Mouse (Mus musculus) hindbrain, embryonic 11.5 days (tissue): Measurements from ENCODE around the gene Cdk4. TPM values are rescaled to one million over a fixed set of nuclear protein-coding genes. Genes with fewer than 3 reads are reported as not detected.
A peak's percentile ranks its signal among the peaks of the same experiment; 100 is the strongest.

Source experiments
- ATAC-seq: fragments of 200-750 bp; cut with Nextera tagmentation; 2 replicates; pipeline ENCODE4 v1.8.0; 2017; ENCODE audit warnings: mild to moderate bottlenecking, moderate TSS enrichment, moderate library complexity; ENCODE audit not compliant: low FRiP score
- DNase-seq: peaks from one replicate; pipeline ENCODE4 v3.0.0-alpha.2; 2015; ENCODE audit warnings: low spot score
- H3K27ac ChIP-seq: fragments of 300-500 bp; sonication (generic); 2 replicates; pipeline ENCODE4 v1.5.1; 2014; ENCODE audit warnings: mild to moderate bottlenecking, low read depth, low read length
- H3K27me3 ChIP-seq: fragments of 300-500 bp; sonication (generic); 2 replicates; pipeline ENCODE4 v1.6.1; 2014; ENCODE audit warnings: mild to moderate bottlenecking, low read length, moderate library complexity, mixed read lengths; ENCODE audit not compliant: control insufficient read depth, insufficient read depth
- H3K36me3 ChIP-seq: fragments of 300-500 bp; sonication (generic); 2 replicates; pipeline ENCODE4 v1.6.1; 2014; ENCODE audit warnings: mild to moderate bottlenecking, low read length, moderate library complexity, mixed read lengths; ENCODE audit not compliant: control insufficient read depth, insufficient read depth
- H3K4me1 ChIP-seq: fragments of 300-500 bp; sonication (generic); replicated peaks from 2 replicates; pipeline ENCODE4 v1.6.1; 2014; ENCODE audit warnings: low read length, mixed read lengths; ENCODE audit not compliant: control insufficient read depth, insufficient read depth
- H3K4me2 ChIP-seq: fragments of 300-500 bp; sonication (generic); replicated peaks from 2 replicates; pipeline ENCODE4 v1.6.1; 2014; ENCODE audit warnings: mild to moderate bottlenecking, low read depth, low read length
- H3K4me3 ChIP-seq: fragments of 300-500 bp; sonication (generic); 2 replicates; pipeline ENCODE4 v1.5.1; 2014; ENCODE audit warnings: low read depth, low read length
- H3K9ac ChIP-seq: fragments of 300-500 bp; sonication (generic); 2 replicates; pipeline ENCODE4 v1.6.1; 2014; ENCODE audit warnings: low read depth, low read length
- H3K9me3 ChIP-seq: fragments of 300-500 bp; sonication (generic); 2 replicates; pipeline ENCODE4 v1.6.1; 2016; ENCODE audit warnings: low read length; ENCODE audit not compliant: control insufficient read depth
- WGBS: fragments of 180-500 bp; shearing (Covaris S2); extraction: QIAGEN DNeasy Blood & Tissue Kit; methylation state at CpG from one replicate; pipeline ENCODE4 v1.1.7; 2014; 5-methylcytosine and 5-hydroxymethylcytosine counted together
- polyA plus RNA-seq: library from polyadenylated mRNA; unstranded; fragments of >200 nt; fragmentation: Nextera tagmentation; extraction: Ambion mirVana; gene quantifications from 2 replicates; pipeline ENCODE4 v1.2.1, GENCODE M21; 2014

Gene Cdk4
- 2,639 and 2,665 TPM in 2 replicates for polyA plus RNA-seq

DNA sequence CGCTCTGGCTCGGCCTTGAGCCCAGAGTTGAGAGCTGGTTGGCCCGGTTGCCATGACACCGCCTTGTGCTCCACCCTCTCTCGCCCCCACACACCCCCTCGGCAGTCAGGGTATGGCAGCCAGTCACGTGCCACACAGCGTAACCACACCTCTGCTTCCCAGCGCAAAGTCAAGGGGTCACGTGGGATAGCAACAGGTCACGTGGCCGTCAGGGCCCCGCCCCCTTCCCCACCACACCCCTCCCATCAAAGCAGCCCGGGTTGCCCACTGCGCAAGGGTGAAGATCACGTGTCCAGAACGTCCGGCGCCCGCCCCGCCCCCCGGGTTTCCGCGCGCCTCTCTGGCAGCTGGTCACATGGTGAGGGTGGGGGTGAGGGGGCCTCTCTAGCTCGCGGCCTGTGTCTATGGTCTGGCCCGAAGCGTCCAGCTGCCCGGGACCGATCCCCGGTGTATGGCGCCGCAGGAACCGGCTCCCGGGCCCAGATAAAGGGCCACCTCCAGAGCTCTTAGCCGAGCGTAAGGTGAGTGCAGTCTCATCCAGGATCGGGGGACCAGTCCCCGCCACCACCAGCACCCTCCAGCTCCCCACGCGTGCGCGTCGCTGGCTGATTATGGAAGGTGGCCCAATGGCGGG lies at the start of gene Cdk4:
Gene Cdk4 (plus strand): TSS at position 296 of the 634 bp plus-strand sequence.
- Histone ChIP-seq H3K36me3 (peaks cover 22% of the 10 kb centered on the region), H3K9ac (peak within 1 kb of the TSS; percentile 89), H3K9me3 (no peaks in the 10 kb centered on the region), H3K27ac (peak within 1 kb of the TSS; percentile 82), H3K4me3 (peak within 1 kb of the TSS; percentile 81), H3K4me2 (peak within 1 kb of the TSS; percentile 48), H3K4me1 (peaks cover 9% of the 10 kb centered on the region; the same call in 1 of the 2 replicates), H3K27me3 (no peaks in the 10 kb centered on the region; the same call in 1 of the 2 replicates)
- WGBS, result under 1% methylated on average over 46 of the region's 46 CpGs
- DNase-seq, result peak; percentile 99
- ATAC-seq, result peak; percentile 94

DNA sequence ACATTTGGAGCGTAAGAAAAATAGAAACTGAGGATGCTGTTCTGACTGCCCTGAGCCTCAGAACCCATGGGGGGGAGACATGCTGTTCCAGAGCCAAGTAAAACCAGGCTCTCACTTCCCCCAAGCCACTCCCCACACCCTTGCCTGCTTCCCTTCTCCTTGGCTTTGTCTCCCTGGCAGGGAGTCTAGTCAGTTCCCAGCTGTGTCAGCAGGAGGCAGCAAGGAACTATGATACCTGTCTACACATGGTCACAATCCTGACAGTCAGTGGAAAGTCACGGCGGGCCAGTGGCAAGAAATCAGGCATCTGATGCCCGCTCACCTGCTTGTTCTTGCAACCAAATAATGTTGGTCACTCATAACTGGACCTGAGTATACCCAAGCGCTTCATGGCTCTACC lies 46.8 kb upstream of the Cdk4 start:
- Histone ChIP-seq H3K4me3 (no peak overlapping the region), H3K36me3 (no peaks in the 10 kb centered on the region), H3K9me3 (no peaks in the 10 kb centered on the region), H3K9ac (no peak overlapping the region), H3K27me3 (no peaks in the 10 kb centered on the region), H3K4me1 (no peaks in the 10 kb centered on the region), H3K4me2 (no peak overlapping the region), H3K27ac (no peak overlapping the region)
- DNase-seq, result no peak
- ATAC-seq, result no peak
- 64% methylated on average over 5 of the region's 5 CpGs for WGBS

DNA sequence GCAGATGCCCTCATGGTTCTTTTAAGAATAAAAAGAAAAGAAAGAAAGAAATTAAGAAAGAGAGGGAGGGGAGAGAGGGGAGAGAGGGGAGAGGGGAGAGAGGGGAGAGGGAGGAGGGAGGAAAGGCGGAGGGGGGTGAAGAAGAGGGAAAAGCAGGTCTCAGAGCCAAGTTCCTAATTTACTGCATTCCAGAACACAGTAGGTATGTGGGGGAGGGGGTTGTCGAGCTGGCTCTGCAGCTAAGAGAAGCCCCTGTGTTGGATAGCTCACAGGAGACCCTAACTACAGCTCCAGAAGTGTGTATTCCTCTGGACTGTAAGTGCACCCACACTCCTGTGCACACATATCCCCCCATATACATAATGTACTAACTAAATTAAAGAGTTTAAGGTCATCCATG lies 46.3 kb upstream of the Cdk4 start:
- H3K4me1 ChIP-seq, result no peaks in the 10 kb centered on the region
- H3K4me2 ChIP-seq, result no peak overlapping the region
- WGBS, result 19% methylated on average over 2 of the region's 2 CpGs
- no peaks in the 10 kb centered on the region for H3K27me3 ChIP-seq
- ATAC-seq (no peak), DNase-seq (no peak)
- no peaks in the 10 kb centered on the region for H3K9me3 ChIP-seq
- H3K4me3 ChIP-seq, result no peak overlapping the region
- H3K9ac ChIP-seq, result no peak overlapping the region
- H3K36me3 ChIP-seq, result no peaks in the 10 kb centered on the region
- H3K27ac ChIP-seq, result no peak overlapping the region

DNA sequence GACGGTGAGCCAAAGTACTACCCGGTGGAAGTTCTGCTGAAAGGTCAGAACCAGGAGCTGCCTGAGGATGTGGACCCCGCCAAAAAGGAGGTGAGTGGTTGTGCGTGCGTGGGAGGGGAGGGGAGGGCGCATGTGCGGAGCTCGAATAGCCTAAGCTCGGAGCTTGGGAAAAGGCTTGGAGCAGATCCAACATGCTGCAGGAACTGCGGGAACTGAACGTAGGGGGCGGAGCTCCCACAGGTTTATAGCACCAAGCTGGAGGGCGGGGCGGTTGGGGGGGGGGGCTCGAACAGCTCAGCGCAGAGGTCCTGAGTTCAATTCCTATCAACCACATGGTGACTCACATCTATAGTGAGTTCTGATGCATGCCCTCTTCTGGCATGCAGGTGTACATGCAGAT lies 44.9 kb upstream of the Cdk4 start:
- no peak overlapping the region for H3K4me2 ChIP-seq

DNA sequence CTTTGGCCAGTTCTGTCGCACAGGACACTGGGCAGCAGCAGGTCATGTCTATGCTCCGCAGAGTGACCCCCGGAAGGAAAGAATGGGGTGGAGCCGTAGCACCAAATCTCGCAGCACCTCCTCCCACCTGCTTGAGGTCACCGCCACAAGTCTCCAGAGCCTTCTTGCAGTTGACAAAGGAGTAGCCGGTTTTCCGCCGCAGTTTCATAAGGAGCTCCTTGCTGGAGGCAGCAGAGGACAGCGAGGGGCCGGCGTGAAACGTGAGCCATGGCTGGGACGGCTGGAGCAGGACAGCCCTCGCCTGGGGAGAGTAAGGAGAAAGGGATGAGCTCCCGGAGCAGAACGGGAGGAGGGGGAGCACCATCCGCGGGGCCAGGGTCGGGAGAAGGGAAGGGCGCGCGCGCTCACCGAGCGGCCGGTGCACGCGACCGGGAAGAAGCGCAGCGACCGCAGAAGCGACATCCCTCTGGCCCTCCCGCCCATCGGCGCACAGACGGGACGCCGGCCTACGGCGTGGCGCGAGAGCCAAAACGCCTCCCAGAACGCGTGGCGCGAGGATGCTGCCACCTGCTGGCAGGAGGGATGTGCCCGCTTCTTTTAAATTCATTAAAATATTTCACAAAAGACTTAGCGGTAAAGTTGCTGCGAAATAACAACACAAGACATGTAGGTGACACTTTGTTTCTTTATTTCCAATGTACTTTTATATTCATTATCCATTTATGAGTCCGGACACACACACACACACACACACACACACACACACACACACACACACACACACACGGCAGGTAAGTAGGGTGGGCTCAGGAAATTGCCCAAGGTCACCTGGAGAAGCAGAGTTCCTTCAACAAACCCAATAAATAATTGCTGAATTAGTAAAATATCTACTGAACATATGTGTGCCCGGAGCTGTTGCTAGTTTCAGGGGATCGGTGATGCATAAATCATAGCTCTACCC lies 32.7 kb upstream of the Cdk4 start, which contains the start of gene Tsfm:
Gene Tsfm (minus strand): TSS at position 505 of the 961 bp plus-strand sequence.
- ATAC-seq (peak; percentile 90), DNase-seq (peak; percentile 95)
- Histone ChIP-seq H3K9me3 (no peaks in the 10 kb centered on the region), H3K27me3 (no peaks in the 10 kb centered on the region), H3K36me3 (no peaks in the 10 kb centered on the region), H3K4me3 (peak within 1 kb of the TSS; percentile 87), H3K4me2 (peak within 1 kb of the TSS; percentile 89), H3K4me1 (no peaks in the 10 kb centered on the region; the same call in 1 of the 2 replicates), H3K9ac (peak within 1 kb of the TSS; percentile 93), H3K27ac (peak within 1 kb of the TSS; percentile 72)
- 6% methylated on average over 56 of the region's 56 CpGs for WGBS

More for the DNA sequence above, 44.9 kb upstream of the Cdk4 start:
- no peaks in the 10 kb centered on the region for H3K27me3 ChIP-seq
- H3K4me1 ChIP-seq, result no peaks in the 10 kb centered on the region
- 83% methylated on average over 16 of the region's 16 CpGs for WGBS
- DNase-seq, result no peak
- no peak overlapping the region for H3K4me3 ChIP-seq
- no peak overlapping the region for H3K9ac ChIP-seq
- no peak overlapping the region for H3K27ac ChIP-seq
- no peak for ATAC-seq
- H3K9me3 ChIP-seq, result no peaks in the 10 kb centered on the region
- no peaks in the 10 kb centered on the region for H3K36me3 ChIP-seq

DNA sequence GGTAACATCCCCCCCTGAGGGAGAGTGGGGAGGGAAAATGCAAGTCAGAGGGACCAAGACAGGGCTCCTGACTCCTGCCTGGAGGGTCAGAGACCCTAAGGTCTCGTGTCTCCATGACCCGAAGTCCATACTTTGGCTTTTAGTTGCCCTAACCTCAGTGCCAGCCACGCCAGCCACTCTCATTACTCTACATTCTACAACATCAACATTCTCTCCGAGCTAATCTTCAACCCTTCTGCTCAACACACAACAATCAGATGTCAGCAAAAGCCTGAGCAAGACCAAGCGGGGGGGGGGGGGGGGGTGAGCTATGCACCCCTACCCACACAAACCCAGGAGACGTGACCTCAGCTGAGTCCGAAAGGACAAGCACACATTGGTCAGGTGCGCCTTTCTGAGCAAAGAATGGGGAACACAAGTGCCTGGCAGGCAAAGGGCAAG lies 30.0 kb upstream of the Cdk4 start:
- no peak for DNase-seq
- Histone ChIP-seq H3K4me1 (no peaks in the 10 kb centered on the region; the same call in 1 of the 2 replicates), H3K27me3 (no peaks in the 10 kb centered on the region), H3K9me3 (no peaks in the 10 kb centered on the region), H3K9ac (no peak overlapping the region), H3K4me3 (no peak overlapping the region), H3K36me3 (no peaks in the 10 kb centered on the region), H3K4me2 (no peak overlapping the region), H3K27ac (no peak overlapping the region)
- ATAC-seq, result no peak
- WGBS, result 79% methylated on average over 7 of the region's 8 CpGs

DNA sequence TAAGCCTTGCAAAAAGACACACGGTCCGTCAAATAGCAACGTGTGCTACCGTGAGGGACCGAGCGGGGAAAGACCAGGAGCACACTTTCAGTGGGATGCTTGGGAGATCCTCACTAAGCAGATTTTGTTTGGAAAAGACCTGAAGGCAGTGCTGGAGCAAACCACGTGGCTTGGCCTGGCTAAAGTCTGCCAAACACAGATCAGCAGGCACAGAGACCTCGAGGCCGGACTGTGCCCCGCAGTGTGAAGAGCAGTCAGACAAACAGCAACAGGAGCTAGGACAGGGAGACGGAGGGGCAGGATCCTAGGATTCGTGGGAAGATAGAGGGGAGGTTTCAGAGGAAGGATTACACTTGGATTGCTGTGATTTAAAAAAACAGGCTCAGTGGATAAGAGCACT lies 27.1 kb upstream of the Cdk4 start:
- Histone ChIP-seq H3K4me1 (0 out of 2 replicates have a peak, but pooled peaks cover 3% of the 10 kb centered on the region), H3K4me3 (no peak overlapping the region), H3K27ac (no peak overlapping the region), H3K9ac (no peak overlapping the region), H3K9me3 (no peaks in the 10 kb centered on the region), H3K4me2 (no peak overlapping the region), H3K36me3 (no peaks in the 10 kb centered on the region), H3K27me3 (no peaks in the 10 kb centered on the region)
- WGBS, result 86% methylated on average over 12 of the region's 12 CpGs
- DNase-seq (no peak), ATAC-seq (no peak)

DNA sequence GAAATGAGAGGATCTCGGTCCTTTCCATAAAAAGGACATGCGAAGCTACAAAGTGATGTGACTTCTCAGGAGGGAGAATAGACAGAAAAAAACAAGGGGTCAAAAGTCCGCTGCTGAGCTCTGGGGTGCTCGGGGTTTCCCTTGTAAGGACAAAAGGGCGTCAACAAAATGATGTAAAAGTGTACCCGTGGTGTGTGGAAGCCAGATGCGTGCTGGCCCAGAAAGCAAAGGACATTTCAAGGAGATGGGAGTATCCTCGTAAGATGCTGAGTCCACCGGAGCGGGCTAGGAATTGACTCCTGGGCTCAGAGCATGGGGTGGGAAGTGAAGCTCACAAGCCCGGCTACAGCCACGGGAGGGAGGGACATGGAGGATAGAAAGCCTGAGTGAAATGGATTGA lies 25.7 kb upstream of the Cdk4 start:
- whole genome bisulfite sequencing, result 72% methylated on average over 12 of the region's 12 CpGs
- no peak overlapping the region for H3K4me2 ChIP-seq
- H3K36me3 ChIP-seq, result no peaks in the 10 kb centered on the region
- H3K9me3 ChIP-seq, result no peaks in the 10 kb centered on the region
- H3K27ac ChIP-seq, result no peak overlapping the region
- no peak for ATAC-seq
- H3K4me1 ChIP-seq, result peaks cover 3% of the 10 kb centered on the region; the same call in 1 of the 2 replicates
- H3K9ac ChIP-seq, result no peak overlapping the region
- H3K27me3 ChIP-seq, result no peaks in the 10 kb centered on the region
- no peak overlapping the region for H3K4me3 ChIP-seq
- no peak for DNase-seq
